Mouse (Mus musculus) cerebellum, adult 18-20 months (tissue): ENCODE data around the gene Usp21.

Experiments
- DNase-seq, 2 experiments: peaks; one replicate each; pipeline ENCODE4 v3.0.0; 2021

Usp21 gene

GRCm38 (mm10) chr1:171239992-171240744 lies 47.6 kb downstream of the Usp21 start:
- DNase-seq: no peak

GRCm38 (mm10) chr1:171238463-171238862 lies 49.3 kb downstream of the Usp21 start:
- peak in 1 of 2 experiments; percentile 61 for DNase-seq

GRCm38 (mm10) chr1:171237438-171237837 lies 50.4 kb downstream of the Usp21 start:
- no peak for DNase-seq

- no peak for DNase-seq
Measured at GRCm38 (mm10) chr1:171235791-171236190, 52.0 kb downstream of the Usp21 start.

GRCm38 (mm10) chr1:171234538-171234937 lies 53.3 kb downstream of the Usp21 start:
- DNase-seq: no peak

- no peak for DNase-seq
Measured at GRCm38 (mm10) chr1:171234126-171234525, 53.7 kb downstream of the Usp21 start, which contains the start of gene Fcer1g. Gene Fcer1g, minus strand, starts transcription at chr1:171234365.

GRCm38 (mm10) chr1:171232800-171233730 lies 54.7 kb downstream of the Usp21 start:
- DNase-seq: no peak

- DNase-seq: no peak
Measured at GRCm38 (mm10) chr1:171232348-171232747, 55.4 kb downstream of the Usp21 start.
